Mouse (Mus musculus): ENCODE results near the gene Erg28. TPM values are rescaled to one million over a fixed set of nuclear protein-coding genes. Genes with fewer than 3 reads are reported as not detected.

The Erg28 gene
- polyA plus RNA-seq, 1 experiment from 2014 or later: 115 TPM

DNA sequence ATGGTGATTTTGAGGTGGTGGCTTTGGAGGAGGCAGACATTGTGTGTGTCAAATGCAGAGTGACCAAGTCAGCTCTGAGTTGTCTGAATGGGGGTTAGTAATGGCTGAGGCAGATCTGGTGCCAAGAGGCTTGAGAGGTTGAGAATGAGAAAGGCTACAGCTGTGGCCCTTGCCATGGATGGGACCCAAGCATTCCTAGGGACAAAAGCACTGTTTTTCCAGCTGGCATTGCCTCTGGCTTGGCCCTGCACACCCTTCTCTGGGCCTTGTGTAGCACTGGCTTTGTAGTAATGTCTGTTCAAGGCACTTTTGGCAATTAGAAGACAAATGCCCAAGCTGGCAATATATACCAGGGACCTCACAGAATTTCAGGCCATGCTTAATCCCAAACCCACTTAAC is 13.4 kb downstream of the Erg28 start:
- H3K27me3 ChIP-seq: no peaks in the 10 kb centered on the region
- H3K9me3 ChIP-seq: no peaks in the 10 kb centered on the region
- no peak overlapping the region for H3K4me2 ChIP-seq (replicated peaks)
- no peak overlapping the region for H3K27ac ChIP-seq
- peaks cover 52% of the 10 kb centered on the region for H3K36me3 ChIP-seq
- no peak overlapping the region for H3K9ac ChIP-seq
- ATAC-seq (ENCODE audit: low FRiP score, low read depth): no peak
- H3K4me1 ChIP-seq: no peaks in the 10 kb centered on the region
- no peak overlapping the region for H3K4me3 ChIP-seq

DNA sequence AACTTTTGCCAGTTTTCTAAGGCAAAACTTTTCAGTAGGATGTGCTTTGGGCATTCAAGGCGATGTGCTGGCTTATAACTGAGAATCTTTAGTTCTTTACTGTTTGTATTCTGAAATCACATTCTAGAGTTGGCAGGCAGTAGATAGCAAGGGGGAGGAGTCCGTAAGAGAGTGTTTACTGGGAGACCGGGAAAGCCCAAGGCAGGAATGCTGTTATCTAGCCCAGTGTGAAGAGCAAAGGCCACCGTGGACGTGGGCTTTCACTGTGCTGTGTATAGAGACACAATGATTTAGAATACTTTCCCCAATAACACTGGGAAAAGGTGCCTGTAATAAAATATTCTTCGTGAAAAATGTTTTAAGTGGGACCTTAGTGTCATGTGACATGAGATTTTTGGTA is 14.6 kb downstream of the Erg28 start:
- no peaks in the 10 kb centered on the region for H3K4me1 ChIP-seq
- H3K4me3 ChIP-seq: no peak overlapping the region
- ATAC-seq (ENCODE audit: low FRiP score, low read depth): no peak
- no peaks in the 10 kb centered on the region for H3K27me3 ChIP-seq
- H3K9ac ChIP-seq: no peak overlapping the region
- H3K9me3 ChIP-seq: no peaks in the 10 kb centered on the region
- 57% methylated on average over 6 of the region's 6 CpGs for WGBS
- no peak overlapping the region for H3K27ac ChIP-seq
- peaks cover 41% of the 10 kb centered on the region for H3K36me3 ChIP-seq
- no peak overlapping the region for H3K4me2 ChIP-seq (replicated peaks)

DNA sequence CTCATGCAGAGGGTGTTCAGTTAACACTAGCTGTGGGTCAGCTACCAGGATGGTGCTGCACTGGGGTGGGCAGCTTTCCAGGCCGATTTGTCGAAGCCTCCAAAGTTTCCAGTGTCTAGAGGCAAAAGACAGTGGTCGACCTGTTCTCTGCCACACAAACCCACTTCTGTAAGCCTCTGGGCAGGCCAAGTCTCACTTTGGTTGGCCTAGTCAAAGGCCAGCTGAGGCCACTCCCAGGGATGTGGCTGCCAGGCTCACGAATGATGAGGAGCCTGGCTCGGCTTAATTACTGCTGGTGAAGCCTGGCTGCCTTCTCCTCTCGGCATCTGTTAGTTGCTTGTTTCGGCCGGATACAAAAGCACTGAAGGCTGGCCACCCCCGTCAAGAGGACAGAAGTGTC is 24.3 kb downstream of the Erg28 start:
- Histone ChIP-seq H3K27me3 (no peaks in the 10 kb centered on the region), H3K27ac (no peak overlapping the region), H3K4me2 (replicated peaks) (no peak overlapping the region), H3K9me3 (no peaks in the 10 kb centered on the region), H3K9ac (no peak overlapping the region), H3K36me3 (no peaks in the 10 kb centered on the region), H3K4me1 (no peaks in the 10 kb centered on the region), H3K4me3 (no peak overlapping the region)
- 31% methylated on average over 9 of the region's 9 CpGs for WGBS
- peak; percentile 15; the same call in 1 of the 2 replicates for ATAC-seq (ENCODE audit: low FRiP score, low read depth)

DNA sequence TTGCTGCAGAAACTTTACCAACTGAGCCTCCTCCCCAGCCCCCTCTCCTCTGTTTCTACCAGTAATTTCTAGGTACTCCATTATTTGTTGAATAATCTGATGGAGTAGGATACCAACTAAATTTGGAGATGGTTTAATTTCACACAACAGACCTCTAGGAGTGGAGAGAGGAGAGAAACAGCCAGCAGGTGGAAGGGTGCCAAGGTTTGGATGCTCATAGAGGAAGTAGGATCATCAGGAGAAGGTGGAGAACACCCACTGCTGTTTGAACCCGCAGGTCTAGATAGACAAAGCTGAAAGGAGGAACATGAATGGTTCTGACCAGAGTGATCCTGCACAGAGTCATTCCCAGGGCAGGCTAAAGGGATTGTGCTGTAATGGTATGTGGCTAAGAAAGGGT is 28.8 kb downstream of the Erg28 start:
- H3K4me1 ChIP-seq: no peaks in the 10 kb centered on the region
- H3K4me3 ChIP-seq: no peak overlapping the region
- H3K4me2 ChIP-seq (replicated peaks): no peak overlapping the region
- H3K9me3 ChIP-seq: no peaks in the 10 kb centered on the region
- no peaks in the 10 kb centered on the region for H3K27me3 ChIP-seq
- no peaks in the 10 kb centered on the region for H3K36me3 ChIP-seq
- no peak overlapping the region for H3K27ac ChIP-seq
- 88% methylated on average over 1 of the region's 1 CpGs for WGBS
- H3K9ac ChIP-seq: no peak overlapping the region
- ATAC-seq (ENCODE audit: low FRiP score, low read depth): no peak

DNA sequence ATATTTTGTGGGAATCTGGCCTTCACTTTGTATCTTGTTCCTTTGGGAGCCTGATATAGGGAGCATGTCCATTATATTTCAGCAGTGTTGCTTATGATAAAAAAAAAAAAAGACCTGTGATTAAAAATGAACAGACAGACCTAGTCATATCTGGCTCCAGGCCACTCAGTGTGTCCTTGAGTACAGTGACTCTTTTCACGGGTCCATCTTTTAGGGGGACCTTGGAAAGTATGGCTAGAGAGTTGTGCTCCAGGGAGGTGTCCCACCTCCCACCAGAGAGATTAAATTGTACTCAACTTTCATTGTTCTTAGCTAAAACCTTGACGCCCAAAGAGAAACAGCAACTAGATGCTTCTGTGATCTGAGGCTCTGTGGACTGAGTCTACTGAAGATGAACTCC is 30.3 kb downstream of the Erg28 start:
- H3K4me1 ChIP-seq: no peaks in the 10 kb centered on the region
- WGBS: 77% methylated on average over 2 of the region's 2 CpGs
- H3K27me3 ChIP-seq: no peaks in the 10 kb centered on the region
- H3K4me2 ChIP-seq (replicated peaks): no peak overlapping the region
- no peak overlapping the region for H3K9ac ChIP-seq
- no peak overlapping the region for H3K4me3 ChIP-seq
- H3K36me3 ChIP-seq: no peaks in the 10 kb centered on the region
- no peak overlapping the region for H3K27ac ChIP-seq
- ATAC-seq (ENCODE audit: low FRiP score, low read depth): no peak
- no peaks in the 10 kb centered on the region for H3K9me3 ChIP-seq

DNA sequence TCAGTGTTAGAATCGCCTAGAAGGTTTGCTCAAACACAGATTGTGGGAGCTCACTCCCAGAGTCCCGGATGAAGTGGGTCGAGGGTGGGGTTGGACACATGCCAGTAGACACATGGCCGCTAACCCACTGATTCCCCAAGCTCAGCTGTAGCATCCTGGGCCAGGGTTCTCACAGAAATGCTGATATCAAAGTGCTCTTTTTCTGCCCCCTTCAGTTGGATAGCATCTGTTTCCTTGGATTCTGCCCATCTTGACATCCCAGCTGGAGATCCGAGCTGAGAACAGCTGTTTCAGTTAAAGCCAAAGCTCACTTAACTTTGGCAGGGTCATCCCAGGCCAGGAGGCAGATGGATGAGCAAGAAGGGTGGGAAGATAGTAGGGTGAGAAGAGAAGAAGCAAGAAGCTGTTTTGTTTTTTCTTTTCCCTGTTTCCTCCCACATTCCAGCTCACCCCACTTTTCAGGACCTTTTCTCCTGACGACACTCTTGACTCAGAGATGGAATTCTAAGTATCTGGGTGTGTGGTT is 31.5 kb downstream of the Erg28 start:
- Histone ChIP-seq H3K4me1 (no peaks in the 10 kb centered on the region), H3K4me3 (no peak overlapping the region), H3K27ac (no peak overlapping the region), H3K27me3 (no peaks in the 10 kb centered on the region), H3K4me2 (replicated peaks) (no peak overlapping the region), H3K36me3 (no peaks in the 10 kb centered on the region), H3K9me3 (no peaks in the 10 kb centered on the region), H3K9ac (no peak overlapping the region)
- 60% methylated on average over 6 of the region's 6 CpGs for WGBS
- ATAC-seq (ENCODE audit: low FRiP score, low read depth): no peak

DNA sequence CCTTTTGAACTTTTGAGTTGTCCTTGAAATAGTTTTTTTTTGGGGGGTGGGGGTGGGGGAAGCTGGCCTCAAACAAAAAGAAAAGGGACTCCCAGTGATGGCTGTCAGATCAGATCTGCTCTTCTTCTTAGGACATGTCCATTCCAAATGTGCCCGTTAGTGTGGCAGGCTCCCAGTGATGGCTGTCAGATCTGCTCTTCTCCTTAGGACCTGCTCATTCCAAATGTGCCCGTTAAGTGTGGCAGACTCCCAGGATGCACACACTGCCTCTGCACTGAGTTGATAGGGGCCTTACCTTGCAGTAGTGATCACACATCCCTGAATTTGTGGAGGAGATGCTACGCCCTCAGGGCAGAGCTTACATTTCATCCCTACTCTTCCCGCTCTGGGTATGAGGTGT is 32.2 kb downstream of the Erg28 start:
- no peaks in the 10 kb centered on the region for H3K4me1 ChIP-seq
- H3K4me3 ChIP-seq: no peak overlapping the region
- WGBS: 81% methylated on average over 4 of the region's 4 CpGs
- no peak overlapping the region for H3K27ac ChIP-seq
- H3K36me3 ChIP-seq: no peaks in the 10 kb centered on the region
- no peaks in the 10 kb centered on the region for H3K27me3 ChIP-seq
- H3K9ac ChIP-seq: no peak overlapping the region
- H3K4me2 ChIP-seq (replicated peaks): no peak overlapping the region
- H3K9me3 ChIP-seq: no peaks in the 10 kb centered on the region
- ATAC-seq (ENCODE audit: low FRiP score, low read depth): no peak

DNA sequence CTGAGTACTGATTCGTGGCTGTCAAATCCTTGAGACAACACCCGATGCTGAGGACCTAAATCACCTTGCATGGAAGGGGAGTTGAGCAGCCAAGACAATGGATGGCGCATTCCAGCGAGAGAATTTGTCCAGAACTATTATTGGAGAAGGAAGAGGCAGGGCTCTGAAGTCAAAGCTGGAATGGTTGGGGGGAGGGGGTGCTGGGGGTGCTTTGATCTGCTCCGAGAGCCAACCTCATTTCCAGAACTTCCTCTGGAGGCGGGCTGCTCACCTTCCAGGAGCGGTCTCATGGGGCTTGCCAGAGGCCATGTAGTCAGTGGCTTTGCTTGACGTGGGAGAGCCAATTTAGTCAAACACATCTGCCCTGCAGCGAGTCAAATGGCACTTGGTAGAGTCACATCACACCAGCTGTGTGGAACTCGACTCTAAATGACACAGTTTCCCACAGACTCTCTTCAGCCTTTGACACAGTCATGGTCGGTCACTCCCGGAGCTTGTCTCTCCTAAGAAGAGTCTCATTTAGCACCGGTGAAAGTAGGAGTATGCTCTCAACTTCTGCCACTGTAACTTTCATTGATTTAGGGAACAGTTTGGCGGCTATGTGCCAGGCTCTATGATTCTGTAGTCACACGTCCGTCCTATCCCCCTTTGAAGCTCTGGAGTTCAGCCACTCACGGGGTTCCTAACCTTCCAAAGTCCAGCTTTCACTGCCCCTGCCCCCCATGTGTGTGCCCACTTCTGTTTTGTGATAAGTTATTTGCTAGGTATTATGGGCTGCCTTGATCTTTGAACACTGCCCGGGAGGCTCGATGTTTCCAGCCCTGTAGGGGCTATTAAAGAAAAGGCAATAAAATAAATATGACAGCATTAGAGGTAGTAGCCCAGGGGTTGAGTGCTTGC is 39.2 kb downstream of the Erg28 start:
- Histone ChIP-seq H3K4me3 (no peak overlapping the region), H3K4me1 (peaks cover 16% of the 10 kb centered on the region), H3K9ac (no peak overlapping the region), H3K27ac (no peak overlapping the region; the same call in 1 of the 2 replicates), H3K27me3 (no peaks in the 10 kb centered on the region), H3K36me3 (no peaks in the 10 kb centered on the region), H3K9me3 (no peaks in the 10 kb centered on the region), H3K4me2 (replicated peaks) (no peak overlapping the region; the same call in 1 of the 2 replicates)
- no peak for ATAC-seq (ENCODE audit: low FRiP score, low read depth)
- WGBS: 30% methylated on average over 19 of the region's 19 CpGs

DNA sequence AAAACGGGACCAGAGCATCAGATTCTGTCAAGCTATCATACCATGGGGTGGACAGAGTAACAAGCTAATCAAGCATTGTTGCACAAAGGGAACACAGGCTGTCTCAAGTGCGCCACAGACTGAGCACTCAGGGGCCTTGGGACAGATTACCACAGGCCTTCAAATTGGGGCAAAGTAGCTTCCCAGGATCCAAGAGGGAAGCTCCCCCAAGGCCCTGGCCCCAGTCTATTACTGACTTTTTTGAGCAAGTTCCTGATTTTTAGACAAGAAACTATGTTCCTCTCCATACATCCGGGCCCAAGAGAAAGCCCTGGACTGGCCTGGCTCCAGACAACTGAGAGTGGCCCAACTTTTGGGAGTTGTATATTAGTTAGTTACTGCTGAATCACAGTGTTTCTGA is 42.7 kb downstream of the Erg28 start:
- H3K4me2 ChIP-seq (replicated peaks): no peak overlapping the region
- H3K9ac ChIP-seq: no peak overlapping the region
- WGBS: 83% methylated on average over 3 of the region's 3 CpGs
- H3K9me3 ChIP-seq: no peaks in the 10 kb centered on the region
- H3K4me1 ChIP-seq: peaks cover 16% of the 10 kb centered on the region
- no peaks in the 10 kb centered on the region for H3K36me3 ChIP-seq
- no peak for ATAC-seq (ENCODE audit: low FRiP score, low read depth)
- no peaks in the 10 kb centered on the region for H3K27me3 ChIP-seq
- H3K4me3 ChIP-seq: no peak overlapping the region
- H3K27ac ChIP-seq: no peak overlapping the region

DNA sequence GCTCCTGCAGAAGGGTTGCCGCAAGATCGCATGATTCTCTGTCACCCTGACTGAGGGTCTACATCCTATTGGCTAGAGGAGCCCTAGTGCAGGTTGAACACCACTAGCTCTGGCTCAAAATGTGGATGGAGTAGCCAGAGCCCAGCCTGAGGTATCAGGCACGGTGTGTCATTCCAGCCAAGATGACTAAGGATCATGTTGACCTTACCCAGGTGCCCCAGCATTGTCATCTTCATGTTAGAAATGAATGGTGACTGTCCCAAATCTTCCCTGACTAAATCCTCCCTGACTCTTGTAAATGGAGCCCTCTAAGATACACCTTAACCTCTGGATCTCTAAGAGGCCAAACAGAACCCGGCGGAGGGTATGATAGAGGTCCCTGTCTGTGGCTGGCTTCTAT is 44.6 kb downstream of the Erg28 start:
- no peaks in the 10 kb centered on the region for H3K36me3 ChIP-seq
- H3K4me1 ChIP-seq: 0 out of 2 replicates have a peak, but pooled peaks cover under 1% of the 10 kb centered on the region
- H3K9ac ChIP-seq: no peak overlapping the region
- H3K27ac ChIP-seq: no peak overlapping the region
- H3K4me3 ChIP-seq: no peak overlapping the region
- ATAC-seq (ENCODE audit: low FRiP score, low read depth): no peak
- 93% methylated on average over 5 of the region's 5 CpGs for WGBS
- no peak overlapping the region for H3K4me2 ChIP-seq (replicated peaks)
- no peaks in the 10 kb centered on the region for H3K27me3 ChIP-seq
- H3K9me3 ChIP-seq: no peaks in the 10 kb centered on the region

DNA sequence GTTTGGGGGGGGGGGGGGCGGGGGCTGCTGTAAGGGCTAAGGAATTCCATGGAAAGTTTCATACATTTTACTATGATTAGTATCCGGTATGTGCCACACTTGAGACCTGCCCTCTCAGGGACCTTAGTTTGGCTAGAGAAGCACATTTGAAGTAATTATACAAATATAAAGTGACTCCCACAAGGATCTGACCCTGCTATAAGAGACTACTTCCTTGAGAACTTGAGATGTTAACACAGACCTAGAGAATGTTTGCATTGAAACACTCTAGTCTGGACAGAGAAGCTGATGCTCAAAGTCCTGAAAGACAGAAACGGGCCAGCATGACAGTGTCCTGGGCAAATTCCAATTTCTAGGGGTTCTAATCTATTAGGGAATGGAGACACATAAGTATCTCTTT is 45.4 kb downstream of the Erg28 start:
- no peak overlapping the region for H3K4me2 ChIP-seq (replicated peaks)
- no peak overlapping the region for H3K4me3 ChIP-seq
- peaks cover 3% of the 10 kb centered on the region for H3K9me3 ChIP-seq
- no peaks in the 10 kb centered on the region for H3K4me1 ChIP-seq
- H3K36me3 ChIP-seq: no peaks in the 10 kb centered on the region
- ATAC-seq (ENCODE audit: low FRiP score, low read depth): no peak
- no peaks in the 10 kb centered on the region for H3K27me3 ChIP-seq
- WGBS: 69% methylated on average over 3 of the region's 3 CpGs
- no peak overlapping the region for H3K27ac ChIP-seq
- H3K9ac ChIP-seq: no peak overlapping the region

DNA sequence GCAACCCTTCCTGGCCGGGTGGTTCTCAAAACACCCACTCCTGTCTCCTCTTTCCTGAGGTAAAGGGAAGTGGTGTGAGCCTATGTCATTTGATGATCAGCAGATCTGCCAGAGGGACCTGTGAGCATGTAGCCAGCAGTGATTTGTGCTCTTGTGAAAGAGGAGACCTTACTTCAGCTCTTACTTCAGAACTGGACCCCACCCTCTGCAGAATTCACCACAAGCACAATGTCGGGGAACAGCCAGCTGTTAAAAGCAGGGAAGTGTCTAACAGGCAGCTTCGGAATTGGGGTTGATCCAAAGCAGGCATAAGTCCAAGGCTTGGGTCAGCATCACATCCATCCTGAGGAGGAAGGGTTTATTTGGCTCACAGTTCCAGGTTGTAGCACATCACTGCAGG is 53.0 kb downstream of the Erg28 start:
- 65% methylated on average over 3 of the region's 3 CpGs for WGBS

DNA sequence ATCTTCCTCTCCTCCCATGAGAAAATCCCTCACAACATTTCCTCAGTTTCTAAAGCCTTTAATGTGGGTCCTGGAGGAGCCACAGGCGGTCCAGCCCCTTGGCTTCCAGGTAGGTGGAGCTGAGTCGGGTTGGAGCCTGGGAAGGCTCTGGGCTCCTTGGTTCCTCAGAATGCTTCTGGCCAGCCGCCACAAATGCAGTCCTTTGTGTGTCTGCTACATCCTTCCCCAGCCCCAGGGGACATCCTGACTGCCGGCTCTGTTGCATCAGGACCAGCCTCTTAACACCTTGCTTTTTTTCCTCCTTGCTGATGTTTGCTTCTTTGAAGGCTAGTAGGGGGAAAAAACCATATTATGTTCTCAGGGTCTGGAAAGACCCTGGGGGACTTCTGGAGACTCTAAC is 56.6 kb downstream of the Erg28 start:
- Histone ChIP-seq H3K9me3 (no peaks in the 10 kb centered on the region), H3K36me3 (no peaks in the 10 kb centered on the region), H3K4me1 (no peaks in the 10 kb centered on the region), H3K4me3 (no peak overlapping the region), H3K27me3 (peaks cover 3% of the 10 kb centered on the region; the same call in 1 of the 2 replicates), H3K4me2 (replicated peaks) (no peak overlapping the region), H3K27ac (no peak overlapping the region), H3K9ac (no peak overlapping the region)
- no peak for ATAC-seq (ENCODE audit: low FRiP score, low read depth)
- WGBS: 36% methylated on average over 4 of the region's 4 CpGs

More for the DNA sequence above, 53.0 kb downstream of the Erg28 start:
- ATAC-seq (ENCODE audit: low FRiP score, low read depth): no peak
- Histone ChIP-seq H3K9me3 (peaks cover 7% of the 10 kb centered on the region), H3K27ac (no peak overlapping the region), H3K9ac (no peak overlapping the region), H3K4me3 (no peak overlapping the region), H3K36me3 (no peaks in the 10 kb centered on the region), H3K27me3 (peaks cover 3% of the 10 kb centered on the region; the same call in 1 of the 2 replicates), H3K4me2 (replicated peaks) (no peak overlapping the region), H3K4me1 (no peaks in the 10 kb centered on the region)
